Mouse (Mus musculus): ENCODE data around the gene Stag3.

DNA sequence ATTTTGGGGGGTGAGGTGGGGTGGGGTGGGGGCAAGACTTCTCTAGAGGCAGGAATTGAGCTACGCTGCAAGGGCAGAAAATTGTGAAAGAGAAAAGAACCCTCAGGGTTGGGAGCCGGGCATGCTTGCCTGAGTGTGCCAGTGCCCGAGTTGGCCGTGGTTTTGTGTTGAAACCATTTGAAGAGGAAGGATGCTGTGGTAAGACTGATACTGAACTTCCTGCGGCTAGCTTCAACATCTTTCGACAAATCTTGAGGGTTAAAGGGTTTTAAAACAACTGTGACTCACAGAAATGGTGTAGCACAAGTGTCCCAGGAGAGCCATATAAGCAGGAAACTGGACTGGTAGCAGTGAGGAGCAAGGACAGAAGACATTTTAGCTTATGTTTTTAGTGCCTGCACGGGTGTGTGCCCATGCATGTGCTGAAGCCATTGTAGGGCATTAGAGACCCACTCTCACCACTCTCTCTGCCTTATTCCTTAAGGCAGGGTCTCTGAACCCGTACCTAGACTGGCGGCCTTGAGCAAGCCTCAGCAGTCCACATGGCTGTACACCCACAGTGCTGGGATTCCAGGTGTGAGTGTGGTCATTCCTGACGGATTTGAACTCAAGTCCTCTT lies 23.0 kb upstream of the Stag3 start:
- TF ChIP-seq CTCF (IDR thresholded peaks at IDR 0.05; ENCODE audit: extremely low read depth, insufficient read length, insufficient replicate concordance, low read depth, low read length) (no peak), POLR2A (IDR thresholded peaks at IDR 0.05; ENCODE audit: low read depth, low read length) (no peak)

All from small intestine, adult 2 months (tissue).